Mouse (Mus musculus): ENCODE results near the gene Top2a.

Top2a gene

DNA sequence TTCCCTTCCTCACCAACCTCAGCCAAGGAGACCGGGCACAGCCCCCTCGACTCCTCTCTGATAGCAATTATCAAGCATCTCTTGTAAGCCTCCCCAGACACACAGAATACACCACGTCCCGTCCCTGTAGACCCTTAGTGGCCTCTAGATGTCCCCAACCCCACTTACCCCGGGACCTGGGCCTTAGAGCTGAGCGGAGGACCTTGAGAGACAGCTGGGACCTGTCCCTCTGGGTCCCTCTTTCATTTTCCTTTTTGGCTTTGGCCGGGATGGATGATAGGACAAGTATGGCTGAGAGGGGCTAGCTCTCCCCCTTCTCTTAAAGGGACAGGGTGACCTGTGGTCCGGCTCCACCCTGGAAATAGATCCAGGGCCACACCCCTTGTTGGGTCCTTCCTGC lies 40.4 kb downstream of the Top2a start:
- DNase-seq (ENCODE audit: extremely low spot score, low read depth, low spot score): no peak

DNA sequence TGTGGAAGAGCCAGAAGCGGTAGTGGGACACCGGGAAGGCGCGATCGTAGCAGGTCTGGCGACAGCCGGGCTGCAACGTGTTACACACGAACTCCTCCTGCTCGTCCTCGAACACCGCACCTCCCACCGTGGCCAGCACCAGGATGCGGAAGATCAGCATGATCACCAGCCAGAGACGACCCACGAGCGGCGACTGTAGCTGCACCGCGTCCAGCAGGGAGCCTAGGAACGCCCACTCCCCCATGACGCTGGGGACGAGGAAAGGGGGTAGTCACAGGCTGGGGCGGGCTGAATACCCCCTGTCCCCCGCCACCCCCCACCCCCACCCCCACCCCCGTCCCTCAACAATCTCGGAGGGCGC lies 41.2 kb downstream of the Top2a start, which contains the start of gene Gjd3:
Gene Gjd3 (minus strand): TSS at position 244 of the 361 bp plus-strand sequence.
- DNase-seq (ENCODE audit: extremely low spot score, low read depth, low spot score): no peak

- no peak for DNase-seq (ENCODE audit: extremely low spot score, low read depth, low spot score)
Measured at GRCm38 (mm10) chr11:98981997-98982772, 41.8 kb downstream of the Top2a start.

GRCm38 (mm10) chr11:98981289-98981996 lies 42.5 kb downstream of the Top2a start:
- DNase-seq (ENCODE audit: extremely low spot score, low read depth, low spot score): no peak

- no peak for DNase-seq (ENCODE audit: extremely low spot score, low read depth, low spot score)
Measured at GRCm38 (mm10) chr11:98979356-98979755, 44.6 kb downstream of the Top2a start.

- DNase-seq (ENCODE audit: extremely low spot score, low read depth, low spot score): no peak
Measured at GRCm38 (mm10) chr11:98978526-98979148, 45.4 kb downstream of the Top2a start.

- no peak for DNase-seq (ENCODE audit: extremely low spot score, low read depth, low spot score)
Measured at GRCm38 (mm10) chr11:98974871-98975719, 48.9 kb downstream of the Top2a start.

GRCm38 (mm10) chr11:98974213-98974612 lies 49.8 kb downstream of the Top2a start:
- DNase-seq (ENCODE audit: extremely low spot score, low read depth, low spot score): no peak

GRCm38 (mm10) chr11:98973584-98973983 lies 50.4 kb downstream of the Top2a start:
- no peak for DNase-seq (ENCODE audit: extremely low spot score, low read depth, low spot score)

DNA sequence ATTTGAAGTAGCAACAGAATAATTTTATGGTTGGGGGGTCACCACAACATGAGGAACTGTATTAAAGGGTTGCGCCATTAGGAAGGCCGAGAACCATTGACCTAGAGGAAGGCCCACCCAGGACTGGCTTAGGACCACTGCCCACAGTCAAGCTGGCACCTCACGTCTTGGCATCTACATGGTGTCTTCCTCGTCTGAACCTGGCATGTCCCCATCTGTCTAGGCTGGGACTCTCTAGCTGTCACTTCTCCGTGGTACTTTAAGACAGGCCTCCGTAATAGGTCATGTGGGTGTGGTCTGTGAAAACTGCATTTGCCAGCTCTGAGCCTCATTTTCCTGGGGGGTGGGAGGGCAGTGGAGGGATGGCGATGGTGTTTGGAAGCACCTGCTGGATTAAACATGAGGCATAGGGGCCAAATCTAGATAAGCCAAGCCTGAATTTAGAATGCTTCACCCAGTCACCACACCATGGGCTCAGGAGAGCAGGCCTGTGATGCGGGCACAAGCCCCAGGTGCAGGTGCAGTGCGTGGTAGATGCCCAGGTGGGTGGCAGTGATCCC lies 51.1 kb downstream of the Top2a start:
- DNase-seq (ENCODE audit: extremely low spot score, low read depth, low spot score): no peak

DNA sequence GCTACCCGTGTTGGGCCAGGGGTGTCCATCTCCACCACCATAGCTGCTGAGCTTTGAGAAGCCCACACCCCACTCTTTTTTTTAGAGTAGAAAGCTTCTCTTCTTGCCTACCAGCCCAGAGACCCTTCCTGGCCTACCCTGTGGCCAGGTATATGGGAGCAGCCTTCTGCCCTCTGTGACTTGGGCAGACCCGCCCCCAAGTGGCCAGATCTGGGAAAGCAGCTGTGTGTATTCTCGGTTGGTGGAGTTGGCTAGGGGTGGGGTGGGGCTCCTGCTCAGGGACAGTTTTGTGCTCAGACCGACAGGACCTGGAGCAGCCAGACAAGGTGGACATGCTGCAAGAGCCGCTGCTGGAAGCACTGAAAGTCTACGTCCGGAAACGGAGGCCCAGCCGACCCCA lies 51.8 kb downstream of the Top2a start:
- DNase-seq (ENCODE audit: extremely low spot score, low read depth, low spot score): no peak

GRCm38 (mm10) chr11:98971316-98972031 lies 52.5 kb downstream of the Top2a start:
- no peak for DNase-seq (ENCODE audit: extremely low spot score, low read depth, low spot score)

DNA sequence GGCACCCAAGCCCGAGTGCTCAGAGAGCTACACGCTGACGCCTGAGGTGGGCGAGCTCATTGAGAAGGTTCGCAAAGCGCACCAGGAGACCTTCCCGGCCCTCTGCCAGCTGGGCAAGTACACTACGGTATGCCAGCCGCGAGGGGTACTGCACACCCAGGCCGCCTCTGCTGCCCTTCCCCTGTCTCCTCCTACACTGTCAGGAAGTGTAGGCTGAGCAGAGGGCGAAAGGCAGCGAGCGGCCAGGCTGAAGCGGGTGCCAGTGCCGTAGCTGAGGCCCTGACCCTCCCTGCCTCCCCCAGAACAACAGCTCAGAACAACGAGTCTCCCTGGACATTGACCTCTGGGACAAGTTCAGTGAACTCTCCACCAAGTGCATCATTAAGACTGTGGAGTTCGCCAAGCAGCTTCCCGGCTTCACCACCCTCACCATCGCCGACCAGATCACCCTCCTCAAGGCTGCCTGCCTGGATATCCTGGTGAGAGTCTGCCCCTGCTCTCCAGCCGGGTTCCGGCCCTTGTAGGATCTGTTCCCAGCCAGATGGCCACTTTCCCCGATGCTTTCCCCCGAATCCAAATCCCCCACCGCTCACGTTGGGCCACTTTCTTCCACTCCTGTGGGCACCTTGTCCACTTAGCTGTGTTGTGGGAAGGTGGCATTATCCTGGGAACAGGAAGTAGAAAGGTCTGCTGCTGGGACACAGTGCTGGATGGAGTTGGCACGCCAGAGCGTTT lies 53.6 kb downstream of the Top2a start:
- no peak for DNase-seq (ENCODE audit: extremely low spot score, low read depth, low spot score)

DNA sequence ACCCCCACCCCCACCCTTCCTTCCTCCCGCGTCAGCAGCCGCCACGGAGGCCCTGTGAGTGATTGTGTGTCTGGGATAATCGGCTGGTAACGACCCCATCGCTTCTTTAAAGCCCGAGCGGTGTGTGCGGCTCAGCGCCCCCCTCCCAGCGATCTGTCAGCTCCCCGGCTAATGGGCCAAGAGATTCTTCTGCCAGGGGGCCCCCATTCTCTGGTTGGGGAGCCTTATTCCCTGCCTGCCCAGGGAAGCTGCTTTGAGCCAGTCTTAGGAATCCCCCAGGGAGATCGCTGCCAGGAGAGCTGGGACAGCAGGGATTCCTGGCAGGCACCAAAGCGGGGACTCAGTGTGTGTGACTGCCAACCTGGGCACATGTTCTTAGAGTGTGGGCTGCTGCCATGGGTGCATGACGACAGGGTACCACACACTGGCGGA lies 54.5 kb downstream of the Top2a start:
- no peak for DNase-seq (ENCODE audit: extremely low spot score, low read depth, low spot score)

- DNase-seq (ENCODE audit: extremely low spot score, low read depth, low spot score): no peak
Measured at GRCm38 (mm10) chr11:98968716-98969495, 55.1 kb downstream of the Top2a start.

GRCm38 (mm10) chr11:98968079-98968478 lies 55.9 kb downstream of the Top2a start:
- DNase-seq (ENCODE audit: extremely low spot score, low read depth, low spot score): no peak

DNA sequence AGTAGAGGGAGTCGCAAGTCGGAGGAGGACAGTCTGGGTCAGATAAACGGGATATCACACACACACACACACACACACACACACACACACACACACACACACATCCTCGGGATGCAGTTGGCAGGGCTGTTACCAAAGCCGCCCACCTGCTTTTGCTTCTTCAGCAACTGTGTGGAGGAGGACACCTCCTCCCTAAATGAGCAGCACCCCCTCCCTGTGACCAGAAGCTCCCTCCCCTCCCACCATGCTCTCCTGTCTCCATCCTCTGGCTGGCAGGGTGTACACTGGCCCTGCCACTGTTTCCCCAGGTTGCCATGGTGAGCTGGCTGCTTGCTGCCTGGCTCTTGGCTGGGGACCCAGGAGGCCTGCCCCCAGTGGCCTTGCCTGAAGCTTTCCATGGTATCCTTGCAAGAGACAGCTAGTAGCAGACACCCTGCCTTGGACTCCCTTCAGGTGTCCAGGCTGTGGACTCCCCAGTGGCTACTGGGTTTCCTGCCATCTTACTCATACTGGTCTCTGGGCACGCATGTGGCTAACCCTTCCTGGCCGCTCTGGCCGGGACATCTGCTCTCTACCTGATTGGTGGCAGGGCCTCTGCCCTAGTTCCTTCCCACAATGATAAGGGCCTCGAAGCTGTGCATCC lies 57.4 kb downstream of the Top2a start:
- no peak for DNase-seq (ENCODE audit: extremely low spot score, low read depth, low spot score)

- no peak for DNase-seq (ENCODE audit: extremely low spot score, low read depth, low spot score)
Measured at GRCm38 (mm10) chr11:98965416-98966077, 58.4 kb downstream of the Top2a start.

All from hindlimb bud, embryonic 11.5 days (tissue).